Mouse (Mus musculus): ENCODE data around the gene Mlst8.

- no peak for TF ChIP-seq CTCF (IDR thresholded peaks at IDR 0.05; ENCODE audit: extremely low read depth, insufficient read depth, insufficient read length, insufficient replicate concordance)
- TF ChIP-seq POLR2A (IDR thresholded peaks at IDR 0.05; ENCODE audit: low read depth, low read length), result no peak
Measured at GRCm38 (mm10) chr17:24504085-24504484, 25.2 kb upstream of the Mlst8 start.

All from spleen, adult 2 months (tissue).